Mouse (Mus musculus) neutrophil, adult 59 days (primary cell): ENCODE measurements around the gene Dennd2d. TPM values are rescaled to one million over a fixed set of nuclear protein-coding genes. Genes with fewer than 3 reads are reported as not detected.

Experiments used
- total RNA-seq, 2 experiments: library from RNA; stranded (reverse); gene quantifications; 1 replicate in 1 of 2; 2 replicates in 1 of 2; pipeline ENCODE4 v1.2.4; 2023

The Dennd2d gene
- total RNA-seq: 10 to 100 TPM; 45.4 to 49.1 TPM

GRCm38 (mm10) chr3:106482281-106483081 is at the start of gene Dennd2d:
TSS of gene Dennd2d (plus strand) at chr3:106482405.

GRCm38 (mm10) chr3:106547171-106547923 is 65.1 kb downstream of the Dennd2d start, which contains the start of the genes Dram2 and Cept1:
TSS of gene Dram2 (plus strand) at chr3:106547798.
TSS of gene Cept1 (minus strand) at chr3:106547802.

Other genes starting within 250 kb of the Dennd2d start
- under 1 TPM; 0.27 to 0.60 TPM for gene Chil6, start 76.2 kb upstream of the Dennd2d start, total RNA-seq
- 10 to 100 TPM; 48.7 to 51.9 TPM for gene Dram2, start 65.4 kb downstream of the Dennd2d start, total RNA-seq
- 10 to 100 TPM; 65.8 to 71.1 TPM for gene Cept1, start 65.4 kb downstream of the Dennd2d start, total RNA-seq
- gene Lrif1, start 202.6 kb downstream of the Dennd2d start, total RNA-seq: 10 to 100 TPM; 27.4 to 27.9 TPM